Mouse (Mus musculus) cerebellum, postnatal 4 days (tissue): ENCODE results near the gene Esf1.
"Not testable (repeated sequence)": the region's sequence is repeated elsewhere in the genome, so short reads cannot be mapped to it uniquely, and the experiment has no call there.

Experiments used
- DNase-seq, 2 experiments: peaks; one replicate each; pipeline ENCODE4 v3.0.0; 2022; ENCODE audit warnings: low spot score in 2 of 2, mixed read lengths in 1 of 2

Gene Esf1

GRCm38 (mm10) chr2:140096034-140096433 lies 74.3 kb downstream of the Esf1 start:
- DNase-seq, result no peak

GRCm38 (mm10) chr2:140093433-140093832 lies 76.9 kb downstream of the Esf1 start:
- no peak for DNase-seq

- DNase-seq, result no peak
Measured at GRCm38 (mm10) chr2:140084245-140084644, 86.1 kb downstream of the Esf1 start.

GRCm38 (mm10) chr2:140080747-140081577 lies 89.4 kb downstream of the Esf1 start:
- DNase-seq, result no peak

- DNase-seq, result not testable (repeated sequence)
Measured at GRCm38 (mm10) chr2:140079284-140079683, 91.1 kb downstream of the Esf1 start.

GRCm38 (mm10) chr2:140078600-140079280 lies 91.6 kb downstream of the Esf1 start:
- no peak for DNase-seq

- DNase-seq, result no peak
Measured at GRCm38 (mm10) chr2:140077476-140077875, 92.9 kb downstream of the Esf1 start.

GRCm38 (mm10) chr2:140075150-140075549 lies 95.2 kb downstream of the Esf1 start:
- no peak for DNase-seq
